Mouse (Mus musculus) limb, embryonic 11.5 days (tissue): ENCODE data around the gene Oosp2. TPM values are rescaled to one million over a fixed set of nuclear protein-coding genes. Genes with fewer than 3 reads are reported as not detected.

Source experiments
- polyA plus RNA-seq: library from polyadenylated mRNA; unstranded; fragments of >200 nt; fragmentation: Nextera tagmentation; extraction: Ambion mirVana; gene quantifications from 2 replicates; pipeline ENCODE4 v1.2.1, GENCODE M21; 2014

Gene Oosp2
- polyA plus RNA-seq, 1 experiment from 2014 or later: not detected

Other genes with a start within 250 kb of the Oosp2 start
- not detected in 2 replicates for gene Ms4a4b, start 217.0 kb downstream of the Oosp2 start, polyA plus RNA-seq
- 1.2 and 1.6 TPM in 2 replicates for gene Ms4a6c, start 191.2 kb downstream of the Oosp2 start, polyA plus RNA-seq
- not detected in 2 replicates for gene Gm8369, start 174.6 kb downstream of the Oosp2 start, polyA plus RNA-seq
- 1.6 and 2.2 TPM in 2 replicates for gene Ms4a6b, start 144.0 kb downstream of the Oosp2 start, polyA plus RNA-seq
- 0.41 and 1.1 TPM in 2 replicates for gene Ms4a4d, start 123.8 kb downstream of the Oosp2 start, polyA plus RNA-seq
- gene Ms4a6d, start 55.7 kb downstream of the Oosp2 start, polyA plus RNA-seq: 0.85 and 1.4 TPM in 2 replicates
- gene Ms4a2, start 36.8 kb downstream of the Oosp2 start, polyA plus RNA-seq: 0.36 TPM in 1 of 2 replicates, not detected in the other
- gene Ms4a3, start 19.7 kb downstream of the Oosp2 start, polyA plus RNA-seq: 0.40 TPM in 1 of 2 replicates, not detected in the other
- not detected in 2 replicates for gene Oosp1, start 30.6 kb upstream of the Oosp2 start, polyA plus RNA-seq
- not detected in 2 replicates for gene Oosp3, start 36.5 kb upstream of the Oosp2 start, polyA plus RNA-seq
- not detected in 2 replicates for gene Gif, start 87.0 kb upstream of the Oosp2 start, polyA plus RNA-seq
- 54.5 and 55.1 TPM in 2 replicates for gene Mrpl16, start 109.8 kb upstream of the Oosp2 start, polyA plus RNA-seq
- gene Stx3, start 158.8 kb upstream of the Oosp2 start, polyA plus RNA-seq: 6.8 and 8.4 TPM in 2 replicates
- not detected in 2 replicates for gene Olfr1417, start 178.7 kb upstream of the Oosp2 start, polyA plus RNA-seq
- gene Olfr1418, start 200.5 kb upstream of the Oosp2 start, polyA plus RNA-seq: not detected in 2 replicates
- not detected in 2 replicates for gene Olfr1419, start 214.5 kb upstream of the Oosp2 start, polyA plus RNA-seq
- not detected in 2 replicates for gene Olfr1420, start 226.0 kb upstream of the Oosp2 start, polyA plus RNA-seq